Mouse (Mus musculus) right cerebral cortex, adult 2 months (tissue): ENCODE results near the gene Irgc1.
"Not testable (repeated sequence)": the region's sequence is repeated elsewhere in the genome, so short reads cannot be mapped to it uniquely, and the experiment has no call there.

Experiments used
- DNase-seq, 2 experiments: peaks; one replicate each; pipeline ENCODE4 v3.0.0; 2021 to 2022; ENCODE audit warnings: low spot score in 2 of 2

The Irgc1 gene

GRCm38 (mm10) chr7:24435305-24435704, 16.8 kb downstream of the Irgc1 start:
- DNase-seq: no peak

GRCm38 (mm10) chr7:24431713-24432112, 20.4 kb downstream of the Irgc1 start:
- DNase-seq: no peak

- DNase-seq: no peak
Measured at GRCm38 (mm10) chr7:24430551-24431345, 21.3 kb downstream of the Irgc1 start.

- peak; percentile 76 to 82 for DNase-seq
Measured at GRCm38 (mm10) chr7:24429413-24430112, 22.5 kb downstream of the Irgc1 start.

GRCm38 (mm10) chr7:24428725-24429124, 23.4 kb downstream of the Irgc1 start:
- no peak for DNase-seq

GRCm38 (mm10) chr7:24427168-24427567, 24.9 kb downstream of the Irgc1 start:
- DNase-seq: no peak

GRCm38 (mm10) chr7:24425919-24426318, 26.2 kb downstream of the Irgc1 start:
- DNase-seq: no peak

- no peak for DNase-seq
Measured at GRCm38 (mm10) chr7:24423956-24424732, 28.0 kb downstream of the Irgc1 start.

- DNase-seq: no peak
Measured at GRCm38 (mm10) chr7:24423107-24423763, 28.9 kb downstream of the Irgc1 start.

GRCm38 (mm10) chr7:24422251-24422650, 29.8 kb downstream of the Irgc1 start:
- no peak for DNase-seq

- no peak for DNase-seq
Measured at GRCm38 (mm10) chr7:24421648-24422047, 30.4 kb downstream of the Irgc1 start.

- no peak for DNase-seq
Measured at GRCm38 (mm10) chr7:24419579-24419978, 32.5 kb downstream of the Irgc1 start.

- no peak for DNase-seq
Measured at GRCm38 (mm10) chr7:24415261-24415660, 36.8 kb downstream of the Irgc1 start.

GRCm38 (mm10) chr7:24413630-24414029, 38.5 kb downstream of the Irgc1 start:
- no peak for DNase-seq

- DNase-seq: no peak
Measured at GRCm38 (mm10) chr7:24410831-24411230, 41.3 kb downstream of the Irgc1 start.

- DNase-seq: no peak
Measured at GRCm38 (mm10) chr7:24410123-24410522, 42.0 kb downstream of the Irgc1 start.

- no peak for DNase-seq
Measured at GRCm38 (mm10) chr7:24408186-24408585, 43.9 kb downstream of the Irgc1 start.

GRCm38 (mm10) chr7:24406528-24407344, 45.4 kb downstream of the Irgc1 start:
- peak; percentile 64 for DNase-seq

- no peak for DNase-seq
Measured at GRCm38 (mm10) chr7:24405649-24406048, 46.4 kb downstream of the Irgc1 start.

- DNase-seq: no peak
Measured at GRCm38 (mm10) chr7:24402851-24403250, 49.2 kb downstream of the Irgc1 start.

GRCm38 (mm10) chr7:24400489-24400888, 51.6 kb downstream of the Irgc1 start:
- not testable (repeated sequence) for DNase-seq
